Mouse (Mus musculus) embryonic facial prominence, embryonic 14.5 days (tissue): ENCODE measurements around the gene Pak1. TPM values are rescaled to one million over a fixed set of nuclear protein-coding genes. Genes with fewer than 3 reads are reported as not detected.
"Not testable (repeated sequence)": the region's sequence is repeated elsewhere in the genome, so short reads cannot be mapped to it uniquely, and the experiment has no call there.

Experiments
- ATAC-seq: fragments of 200-750 bp; cut with Nextera tagmentation; 2 replicates; pipeline ENCODE4 v1.8.0; 2017; ENCODE audit warnings: low read depth, moderate number of reproducible peaks, moderate TSS enrichment
- DNase-seq: peaks from one replicate; pipeline ENCODE4 v3.0.0-alpha.2; 2015; ENCODE audit warnings: low spot score
- H3K27ac ChIP-seq: fragments of 300-500 bp; sonication (generic); replicated peaks from 2 replicates; pipeline ENCODE4 v1.5.1; 2014; ENCODE audit warnings: low read depth, mild to moderate bottlenecking, low read length, moderate library complexity
- H3K27me3 ChIP-seq: fragments of 300-500 bp; sonication (generic); replicated peaks from 2 replicates; pipeline ENCODE4 v1.6.1; 2014; ENCODE audit warnings: low read length; ENCODE audit not compliant: control insufficient read depth, insufficient read depth
- H3K36me3 ChIP-seq: fragments of 300-500 bp; sonication (generic); 2 replicates; pipeline ENCODE4 v1.6.1; 2014; ENCODE audit warnings: low read length, mixed read lengths; ENCODE audit not compliant: control insufficient read depth, insufficient read depth
- H3K4me1 ChIP-seq: fragments of 300-500 bp; sonication (generic); 2 replicates; pipeline ENCODE4 v1.6.1; 2014; ENCODE audit warnings: antibody characterized with exemption, low read length; ENCODE audit not compliant: control insufficient read depth, insufficient read depth
- H3K4me2 ChIP-seq: fragments of 300-500 bp; sonication (generic); 2 replicates; pipeline ENCODE4 v1.6.1; 2014; ENCODE audit warnings: low read depth, mild to moderate bottlenecking, low read length, moderate library complexity, mixed read lengths
- H3K4me3 ChIP-seq: fragments of 300-500 bp; sonication (generic); 2 replicates; pipeline ENCODE4 v1.5.1; 2014; ENCODE audit warnings: low read depth, mild to moderate bottlenecking, low read length
- H3K9ac ChIP-seq: fragments of 300-500 bp; sonication (generic); 2 replicates; pipeline ENCODE4 v1.6.1; 2014; ENCODE audit warnings: low read depth, mild to moderate bottlenecking, low read length, moderate library complexity, mixed read lengths
- H3K9me3 ChIP-seq: fragments of 300-500 bp; sonication (generic); 2 replicates; pipeline ENCODE4 v1.6.1; 2016; ENCODE audit warnings: low read length; ENCODE audit not compliant: control insufficient read depth
- WGBS: fragments of 180-500 bp; shearing (Covaris S2); extraction: QIAGEN DNeasy Blood & Tissue Kit; methylation state at CpG from one replicate; pipeline ENCODE4 v1.1.7; 2014; 5-methylcytosine and 5-hydroxymethylcytosine counted together
- polyA plus RNA-seq: library from polyadenylated mRNA; unstranded; fragments of >200 nt; fragmentation: Nextera tagmentation; extraction: Ambion mirVana; gene quantifications from 2 replicates; pipeline ENCODE4 v1.2.1, GENCODE M21; 2014

Pak1 gene
- polyA plus RNA-seq, 1 experiment from 2014 or later, result 29.8 TPM

DNA sequence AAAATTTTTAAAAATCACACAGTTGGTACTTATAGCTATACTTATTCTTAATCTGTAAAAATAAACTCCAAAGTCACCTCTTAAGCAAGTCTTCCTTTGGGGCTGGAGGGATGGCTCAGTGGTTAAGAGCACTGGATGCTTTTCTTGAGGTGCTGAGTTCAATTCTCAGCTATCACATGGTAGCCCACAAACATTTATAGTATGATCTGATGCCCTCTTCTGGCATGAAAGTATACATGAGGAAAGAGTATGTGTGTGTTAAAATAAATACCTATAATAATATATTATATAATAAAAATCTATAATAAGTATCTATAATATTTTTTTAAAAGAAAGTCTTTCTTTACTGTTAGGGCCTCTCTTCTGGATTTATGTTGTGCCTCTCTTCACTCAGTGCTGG is 58.2 kb downstream of the Pak1 start:
- Histone ChIP-seq H3K4me1 (peaks cover 6% of the 10 kb centered on the region; the same call in 1 of the 2 replicates), H3K4me3 (no peak overlapping the region), H3K9me3 (no peaks in the 10 kb centered on the region), H3K36me3 (no peaks in the 10 kb centered on the region), H3K27ac (no peak overlapping the region), H3K9ac (no peak overlapping the region), H3K27me3 (no peaks in the 10 kb centered on the region), H3K4me2 (no peak overlapping the region)
- no peak for DNase-seq
- no peak for ATAC-seq

DNA sequence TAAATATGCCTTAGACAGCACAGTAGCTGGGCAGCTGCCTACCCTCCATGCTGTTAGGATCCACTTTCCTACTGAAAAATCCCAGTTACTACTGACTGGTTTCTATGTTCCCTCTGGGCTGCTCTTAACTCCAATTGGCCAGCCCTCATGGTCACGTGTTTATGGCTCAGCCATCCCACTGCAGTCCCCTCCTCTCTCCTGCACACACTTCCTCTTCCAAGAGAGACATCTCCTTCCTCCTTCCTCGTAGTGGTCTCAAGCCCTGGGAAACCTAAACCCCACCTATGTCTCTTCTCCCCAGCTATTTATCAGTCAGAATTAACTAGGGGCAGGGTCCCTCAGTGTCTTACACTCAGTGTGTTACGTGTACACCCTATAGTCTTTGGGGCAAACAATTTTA is 61.2 kb downstream of the Pak1 start:
- H3K27ac ChIP-seq, H3K4me2 ChIP-seq, H3K4me1 ChIP-seq, H3K36me3 ChIP-seq, DNase-seq, H3K4me3 ChIP-seq, ATAC-seq, H3K9me3 ChIP-seq, H3K9ac ChIP-seq, H3K27me3 ChIP-seq: not testable (repeated sequence)
- 76% methylated on average over 3 of the region's 3 CpGs for WGBS

DNA sequence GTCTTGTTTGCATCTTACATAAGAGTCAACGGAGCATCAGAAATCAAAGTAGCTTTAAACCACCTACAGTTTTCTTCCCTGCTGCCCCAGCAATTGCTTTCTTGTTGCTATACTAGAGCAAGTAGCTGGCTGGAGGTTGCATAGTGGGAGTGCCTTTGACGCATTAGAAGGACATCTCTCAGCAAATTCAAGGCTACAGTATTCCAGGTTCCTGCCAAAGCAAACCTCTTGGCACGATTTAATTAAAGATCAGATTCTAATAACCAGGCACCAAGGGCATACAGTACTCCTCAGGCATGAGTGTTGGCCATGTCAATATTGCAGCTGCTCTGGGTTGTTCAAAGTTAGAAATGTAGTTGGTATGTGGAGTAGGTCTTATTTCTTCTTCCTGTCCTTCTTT is 62.0 kb downstream of the Pak1 start:
- Histone ChIP-seq H3K27ac (no peak overlapping the region), H3K4me2 (no peak overlapping the region), H3K9me3 (no peaks in the 10 kb centered on the region), H3K27me3 (no peaks in the 10 kb centered on the region), H3K4me3 (no peak overlapping the region), H3K9ac (no peak overlapping the region), H3K4me1 (no peaks in the 10 kb centered on the region), H3K36me3 (peaks cover 3% of the 10 kb centered on the region; the same call in 1 of the 2 replicates)
- DNase-seq (no peak), ATAC-seq (no peak)
- 88% methylated on average over 3 of the region's 3 CpGs for WGBS

DNA sequence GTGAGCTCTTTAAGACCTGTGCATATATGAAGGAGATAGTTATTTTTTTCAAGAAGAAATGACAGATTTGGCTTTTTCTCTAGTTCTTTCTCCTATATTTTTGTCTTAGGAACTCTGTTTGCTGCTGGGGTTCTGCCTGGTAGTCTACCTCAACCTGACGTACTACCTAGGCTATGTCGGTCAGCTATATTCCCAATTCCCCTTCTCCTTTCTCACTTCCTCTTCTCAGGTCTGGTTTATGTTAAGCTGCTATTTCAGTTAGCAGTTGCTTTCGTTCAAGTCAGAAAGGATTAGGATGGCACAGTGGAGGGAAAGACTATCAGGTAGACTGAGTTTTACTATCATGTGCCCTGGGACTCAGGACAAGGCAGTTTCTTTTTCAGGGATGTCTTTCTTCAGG is 75.2 kb downstream of the Pak1 start:
- Histone ChIP-seq H3K27ac (no peak overlapping the region), H3K9ac (no peak overlapping the region), H3K4me1 (no peaks in the 10 kb centered on the region), H3K4me2 (no peak overlapping the region), H3K36me3 (no peaks in the 10 kb centered on the region), H3K9me3 (no peaks in the 10 kb centered on the region), H3K4me3 (no peak overlapping the region), H3K27me3 (no peaks in the 10 kb centered on the region)
- 70% methylated on average over 3 of the region's 3 CpGs for WGBS
- ATAC-seq, result no peak
- no peak for DNase-seq

DNA sequence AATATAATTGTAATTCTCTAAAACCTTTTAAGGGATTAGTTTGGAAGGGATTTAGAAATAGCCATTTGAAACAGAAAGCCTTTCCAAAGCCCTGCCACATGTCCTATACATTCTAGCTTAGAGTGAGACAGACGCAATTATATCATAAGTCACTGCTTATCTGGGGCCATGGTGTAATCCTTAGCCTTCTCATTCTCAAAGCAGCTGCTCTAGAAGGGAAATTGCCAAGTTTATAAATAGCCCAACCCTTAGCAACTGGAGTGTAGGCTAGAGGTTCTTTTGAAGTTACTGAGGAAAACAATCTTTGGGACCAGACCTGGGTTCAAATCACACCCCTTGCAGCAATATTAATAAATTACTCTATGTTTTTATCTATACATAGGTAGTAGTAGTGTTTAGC is 76.2 kb downstream of the Pak1 start:
- Histone ChIP-seq H3K4me3 (no peak overlapping the region), H3K36me3 (no peaks in the 10 kb centered on the region), H3K27ac (no peak overlapping the region), H3K4me1 (no peaks in the 10 kb centered on the region), H3K27me3 (no peaks in the 10 kb centered on the region), H3K9ac (no peak overlapping the region), H3K4me2 (no peak overlapping the region), H3K9me3 (no peaks in the 10 kb centered on the region)
- ATAC-seq (peak; percentile 53; the same call in 1 of the 2 replicates), DNase-seq (peak; percentile 41)
- WGBS, result 74% methylated on average over 1 of the region's 1 CpGs

DNA sequence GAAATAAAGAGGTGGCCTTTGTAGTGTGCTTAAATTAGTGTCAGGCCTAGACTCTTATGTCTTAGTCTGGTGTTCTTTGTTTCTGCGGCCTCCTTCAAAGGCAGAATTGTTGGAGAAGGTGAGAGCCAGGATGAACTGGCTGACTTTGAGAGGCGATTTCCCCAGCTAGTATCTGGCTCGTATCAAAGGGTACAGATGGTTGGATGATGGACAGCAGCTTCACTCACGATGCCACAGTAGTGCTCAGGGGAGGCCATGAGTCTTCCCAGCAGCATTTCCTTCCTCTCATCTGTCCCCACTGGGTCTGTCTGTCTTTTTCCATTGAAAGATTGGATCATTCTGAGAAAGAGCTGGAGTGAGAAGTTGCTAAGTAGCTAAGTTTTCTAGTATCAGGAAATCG is 79.5 kb downstream of the Pak1 start:
- no peak overlapping the region for H3K27ac ChIP-seq
- H3K9ac ChIP-seq, result no peak overlapping the region
- no peaks in the 10 kb centered on the region for H3K9me3 ChIP-seq
- no peaks in the 10 kb centered on the region for H3K27me3 ChIP-seq
- ATAC-seq, result no peak
- no peaks in the 10 kb centered on the region for H3K36me3 ChIP-seq
- H3K4me3 ChIP-seq, result no peak overlapping the region
- DNase-seq, result no peak
- 68% methylated on average over 5 of the region's 5 CpGs for WGBS
- H3K4me2 ChIP-seq, result no peak overlapping the region
- no peaks in the 10 kb centered on the region for H3K4me1 ChIP-seq

DNA sequence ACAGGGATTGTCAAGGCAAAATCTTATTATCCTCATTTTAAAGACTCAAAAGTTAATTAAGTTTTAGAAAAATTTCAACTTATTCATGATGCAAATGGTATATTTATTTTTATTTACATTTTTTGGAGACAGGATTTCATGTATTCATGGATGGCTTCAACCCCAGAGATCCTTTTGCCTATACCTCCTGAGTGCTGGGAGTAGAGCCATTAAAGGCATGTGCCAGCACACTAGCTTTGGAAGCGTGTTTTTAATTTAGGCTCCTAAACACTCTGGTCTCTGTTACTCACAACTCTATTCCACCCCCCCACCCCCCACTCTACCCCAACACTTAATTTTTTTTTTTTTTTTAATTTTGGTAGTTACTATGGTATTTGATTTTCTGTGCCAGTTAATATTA is 80.4 kb downstream of the Pak1 start:
- no peak for ATAC-seq
- H3K9ac ChIP-seq, result no peak overlapping the region
- DNase-seq, result peak; percentile 7
- no peak overlapping the region for H3K4me2 ChIP-seq
- 68% methylated on average over 1 of the region's 1 CpGs for WGBS
- H3K36me3 ChIP-seq, result no peaks in the 10 kb centered on the region
- H3K27me3 ChIP-seq, result no peaks in the 10 kb centered on the region
- H3K9me3 ChIP-seq, result no peaks in the 10 kb centered on the region
- H3K4me3 ChIP-seq, result no peak overlapping the region
- H3K4me1 ChIP-seq, result no peaks in the 10 kb centered on the region
- no peak overlapping the region for H3K27ac ChIP-seq

DNA sequence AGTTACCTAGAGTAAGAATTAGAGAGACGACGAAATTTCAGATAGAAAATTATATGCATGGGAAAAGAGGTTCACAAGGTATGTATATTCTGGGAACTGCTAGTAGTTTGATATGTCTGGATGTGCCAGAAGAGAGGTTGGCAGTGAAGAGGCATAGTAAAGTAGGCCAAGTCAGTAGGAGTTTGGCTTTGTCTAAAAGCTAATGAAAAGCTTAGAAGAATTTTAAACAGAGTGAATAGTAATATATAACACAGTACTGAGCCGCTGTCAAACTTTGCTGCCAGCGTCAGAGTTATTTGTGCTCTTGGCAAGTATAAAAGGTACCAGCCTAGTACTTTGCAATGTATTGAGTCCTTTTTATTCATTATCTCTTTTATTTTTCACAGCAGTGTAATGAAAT is 84.1 kb downstream of the Pak1 start:
- ATAC-seq, result no peak
- WGBS, result 89% methylated on average over 4 of the region's 4 CpGs

DNA sequence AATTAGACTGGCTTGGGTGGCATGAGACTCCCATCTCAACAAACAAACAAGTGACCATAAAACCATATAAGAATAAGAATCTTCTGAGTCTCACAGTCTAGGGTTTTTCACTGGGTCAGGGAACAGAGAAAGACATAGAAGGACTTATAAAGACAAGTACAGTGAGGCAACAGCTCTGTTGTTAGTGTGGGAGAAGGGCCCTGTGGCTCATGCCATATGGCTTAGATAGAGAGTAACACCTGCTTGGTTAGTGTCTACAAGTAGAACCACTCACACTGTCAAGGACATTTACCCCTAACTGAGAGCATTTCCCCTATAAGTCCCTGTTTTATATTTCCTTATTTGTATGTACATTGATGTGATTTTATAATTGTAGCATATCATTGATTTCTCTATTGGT is 85.0 kb downstream of the Pak1 start:
- no peak overlapping the region for H3K27ac ChIP-seq
- no peak for DNase-seq
- no peak overlapping the region for H3K9ac ChIP-seq
- H3K4me2 ChIP-seq, result no peak overlapping the region
- no peaks in the 10 kb centered on the region for H3K4me1 ChIP-seq
- no peaks in the 10 kb centered on the region for H3K27me3 ChIP-seq
- H3K36me3 ChIP-seq, result no peaks in the 10 kb centered on the region
- H3K4me3 ChIP-seq, result no peak overlapping the region
- no peak for ATAC-seq
- H3K9me3 ChIP-seq, result no peaks in the 10 kb centered on the region

More for the DNA sequence above, 84.1 kb downstream of the Pak1 start:
- no peak overlapping the region for H3K4me2 ChIP-seq
- no peak for DNase-seq
- H3K9ac ChIP-seq, result no peak overlapping the region
- H3K4me1 ChIP-seq, result no peaks in the 10 kb centered on the region
- no peak overlapping the region for H3K27ac ChIP-seq
- H3K4me3 ChIP-seq, result no peak overlapping the region
- no peaks in the 10 kb centered on the region for H3K27me3 ChIP-seq
- no peaks in the 10 kb centered on the region for H3K36me3 ChIP-seq
- H3K9me3 ChIP-seq, result no peaks in the 10 kb centered on the region
